Mouse (Mus musculus) hindbrain, postnatal 0 days (tissue): ENCODE results near the gene Timm8a1. TPM values are rescaled to one million over a fixed set of nuclear protein-coding genes. Genes with fewer than 3 reads are reported as not detected.

Experiments used
- ATAC-seq: fragments of 200-750 bp; cut with Nextera tagmentation; 2 replicates; pipeline ENCODE4 v1.8.0; 2017; ENCODE audit warnings: mild to moderate bottlenecking, moderate TSS enrichment, moderate library complexity
- DNase-seq: peaks from one replicate; pipeline ENCODE4 v3.0.0-alpha.2; 2015; ENCODE audit warnings: low spot score
- H3K27ac ChIP-seq: fragments of 300-500 bp; sonication (generic); 2 replicates; pipeline ENCODE4 v1.5.1; 2014; ENCODE audit warnings: mild to moderate bottlenecking
- H3K27me3 ChIP-seq: fragments of 300-500 bp; sonication (generic); 2 replicates; pipeline ENCODE4 v1.6.1; 2014; ENCODE audit warnings: low read length, mixed read lengths; ENCODE audit not compliant: insufficient read depth
- H3K36me3 ChIP-seq: fragments of 300-500 bp; sonication (generic); 2 replicates; pipeline ENCODE4 v1.6.1; 2014; ENCODE audit warnings: low read length, mixed read lengths; ENCODE audit not compliant: insufficient read depth
- H3K4me1 ChIP-seq: fragments of 300-500 bp; sonication (generic); 2 replicates; pipeline ENCODE4 v1.6.1; 2014; ENCODE audit warnings: antibody characterized with exemption, low read length, mixed read lengths; ENCODE audit not compliant: insufficient read depth
- H3K4me2 ChIP-seq: fragments of 300-500 bp; sonication (generic); 2 replicates; pipeline ENCODE4 v1.6.1; 2014; ENCODE audit warnings: low read depth, mild to moderate bottlenecking, low read length, moderate library complexity, mixed read lengths
- H3K4me3 ChIP-seq: fragments of 300-500 bp; sonication (generic); 2 replicates; pipeline ENCODE4 v1.5.1; 2014; ENCODE audit warnings: low read length
- H3K9ac ChIP-seq: fragments of 300-500 bp; sonication (generic); replicated peaks from 2 replicates; pipeline ENCODE4 v1.6.1; 2014; ENCODE audit warnings: mild to moderate bottlenecking, low read length, moderate library complexity, mixed read lengths
- H3K9me3 ChIP-seq: fragments of 300-500 bp; sonication (generic); 2 replicates; pipeline ENCODE4 v1.6.1; 2016; ENCODE audit warnings: low read length, mixed read lengths
- CTCF ChIP-seq: IDR thresholded peaks from 2 replicates; pipeline ENCODE4 v1.5.1; 2016; ENCODE audit warnings: antibody characterized with exemption, control low read depth, low read depth
- WGBS: fragments of 180-500 bp; shearing (Covaris S2); extraction: QIAGEN DNeasy Blood & Tissue Kit; methylation state at CpG from one replicate; pipeline ENCODE4 v1.1.7; 2014; 5-methylcytosine and 5-hydroxymethylcytosine counted together
- polyA plus RNA-seq: library from polyadenylated mRNA; unstranded; fragments of >200 nt; fragmentation: Nextera tagmentation; extraction: Ambion mirVana; gene quantifications from 2 replicates; pipeline ENCODE4 v1.2.1, GENCODE M21; 2015
- total RNA-seq: library from RNA; depleted of rRNA; stranded (reverse); fragments of >200 nt; gene quantifications from 2 replicates; pipeline ENCODE4 v1.2.3, GENCODE M21; 2014

Timm8a1 gene
- total and polyA plus RNA-seq, 2 experiments from 2014 or later = 7.6 to 47.0 TPM

DNA sequence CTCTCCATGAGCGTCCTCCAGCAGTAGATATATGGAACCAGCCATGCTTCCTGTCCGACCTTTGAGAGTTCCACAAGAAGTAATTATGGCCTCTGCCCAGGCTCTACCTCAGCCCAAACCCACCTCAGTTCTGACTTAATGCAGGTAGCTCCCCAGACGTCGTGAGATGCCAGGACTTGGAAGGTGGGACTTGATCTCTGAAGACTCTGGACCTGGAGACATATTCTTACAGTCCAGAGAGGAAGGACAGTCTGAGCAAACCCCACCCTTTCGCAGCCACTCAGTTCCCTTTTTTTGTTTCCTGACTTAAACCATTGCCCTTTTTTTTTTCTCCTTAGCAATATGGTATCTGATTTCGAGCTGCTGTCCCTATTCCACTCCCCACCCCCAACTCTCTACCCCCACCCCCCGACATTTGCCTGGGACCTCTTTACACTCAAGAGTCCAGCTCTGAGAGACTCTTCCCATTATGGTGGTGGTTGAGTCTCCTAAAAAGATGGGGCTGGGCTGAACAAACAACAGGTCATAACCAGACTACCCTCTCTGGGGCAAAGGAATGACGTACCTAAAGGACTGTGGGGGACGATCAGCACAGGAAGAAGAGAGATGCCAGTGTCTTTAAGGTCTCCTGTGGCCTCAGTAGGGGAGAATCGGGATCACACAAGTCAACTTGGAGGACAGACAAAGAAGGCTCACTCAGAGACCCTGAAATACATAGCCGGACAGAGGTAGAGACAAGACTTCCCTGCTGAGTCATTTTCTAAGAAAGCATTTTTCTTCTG lies 41.4 kb upstream of the Timm8a1 start, which contains the start of gene Btk:
Gene Btk, minus strand, starts transcription at position 683 of the 782 bp plus-strand sequence.
- H3K9ac ChIP-seq = no peak within 1 kb of the TSS
- H3K4me1 ChIP-seq = no peaks in the 10 kb centered on the region
- no peak for ATAC-seq
- 80% methylated on average over 11 of the region's 11 CpGs for WGBS
- no peaks in the 10 kb centered on the region for H3K36me3 ChIP-seq
- DNase-seq = no peak
- no peak for TF ChIP-seq CTCF
- no peaks in the 10 kb centered on the region for H3K9me3 ChIP-seq
- no peaks in the 10 kb centered on the region for H3K27me3 ChIP-seq
- H3K27ac ChIP-seq = no peak within 1 kb of the TSS
- H3K4me2 ChIP-seq = no peak within 1 kb of the TSS
- H3K4me3 ChIP-seq = no peak within 1 kb of the TSS

DNA sequence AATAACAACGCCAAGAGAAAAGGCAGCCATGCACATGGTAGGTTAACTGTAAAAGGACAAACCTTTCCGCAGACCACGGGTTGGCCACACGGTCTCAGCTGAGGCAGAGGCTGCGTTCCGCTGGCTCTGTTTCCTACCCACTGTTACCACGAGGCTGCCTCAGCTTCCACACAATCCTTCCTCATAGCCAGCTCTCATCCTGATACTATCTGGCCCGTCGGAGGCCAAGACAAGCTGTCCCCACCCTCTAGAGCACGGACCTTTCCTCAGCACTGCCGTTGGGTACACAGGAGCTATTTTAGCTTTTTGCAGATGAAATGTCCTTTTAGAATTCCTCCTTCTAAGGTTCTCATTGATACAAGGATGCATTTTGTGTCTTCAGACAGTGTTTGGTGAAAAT lies 40.6 kb upstream of the Timm8a1 start:
- Histone ChIP-seq H3K36me3 (no peaks in the 10 kb centered on the region), H3K27me3 (no peaks in the 10 kb centered on the region), H3K9me3 (no peaks in the 10 kb centered on the region), H3K4me2 (no peak overlapping the region), H3K4me1 (no peaks in the 10 kb centered on the region), H3K9ac (no peak overlapping the region), H3K4me3 (no peak overlapping the region), H3K27ac (no peak overlapping the region)
- no peak for TF ChIP-seq CTCF
- WGBS = 79% methylated on average over 11 of the region's 11 CpGs
- DNase-seq (no peak), ATAC-seq (no peak)

DNA sequence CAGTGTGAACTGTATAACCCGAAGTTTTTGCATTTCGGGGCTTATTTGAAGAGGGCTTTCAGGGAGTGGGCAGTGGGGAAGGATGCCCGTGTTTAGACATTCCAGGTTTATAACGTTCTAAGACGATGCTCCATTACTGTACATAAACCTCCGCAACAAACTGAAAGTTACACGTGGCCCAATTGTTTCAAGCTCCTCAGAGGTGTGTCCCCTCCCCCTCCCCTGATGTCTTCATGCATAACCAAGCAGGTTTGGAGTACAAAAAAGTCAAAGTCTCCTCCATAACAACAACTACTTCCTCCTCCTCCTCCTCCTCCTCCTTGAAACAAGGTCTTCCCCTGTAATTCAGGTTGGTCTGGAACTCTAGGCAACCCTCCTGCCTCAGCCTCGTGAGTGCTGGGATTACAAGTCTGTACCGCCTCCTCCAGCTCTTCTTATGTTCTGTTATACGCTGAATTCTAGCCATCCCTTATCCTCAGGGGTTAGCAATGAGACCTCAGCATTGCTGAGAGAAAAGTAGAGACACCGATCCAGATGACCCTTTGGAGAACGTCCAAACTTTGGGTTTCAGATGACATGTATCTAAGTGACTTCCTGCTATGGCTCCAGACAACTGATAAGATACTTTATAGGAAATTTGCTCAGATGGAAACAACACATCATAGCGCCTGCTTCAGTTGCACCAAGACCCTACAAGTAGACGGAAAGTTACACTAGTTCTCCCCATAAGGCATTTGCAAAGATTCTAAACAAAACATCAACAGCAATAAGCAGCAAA lies 39.1 kb upstream of the Timm8a1 start:
- no peaks in the 10 kb centered on the region for H3K36me3 ChIP-seq
- H3K4me1 ChIP-seq = no peaks in the 10 kb centered on the region
- 85% methylated on average over 14 of the region's 14 CpGs for WGBS
- no peak overlapping the region for H3K27ac ChIP-seq
- DNase-seq (no peak), ATAC-seq (no peak)
- H3K9ac ChIP-seq = no peak overlapping the region
- no peaks in the 10 kb centered on the region for H3K9me3 ChIP-seq
- no peak overlapping the region for H3K4me2 ChIP-seq
- H3K4me3 ChIP-seq = no peak overlapping the region
- TF ChIP-seq CTCF = no peak
- H3K27me3 ChIP-seq = no peaks in the 10 kb centered on the region

DNA sequence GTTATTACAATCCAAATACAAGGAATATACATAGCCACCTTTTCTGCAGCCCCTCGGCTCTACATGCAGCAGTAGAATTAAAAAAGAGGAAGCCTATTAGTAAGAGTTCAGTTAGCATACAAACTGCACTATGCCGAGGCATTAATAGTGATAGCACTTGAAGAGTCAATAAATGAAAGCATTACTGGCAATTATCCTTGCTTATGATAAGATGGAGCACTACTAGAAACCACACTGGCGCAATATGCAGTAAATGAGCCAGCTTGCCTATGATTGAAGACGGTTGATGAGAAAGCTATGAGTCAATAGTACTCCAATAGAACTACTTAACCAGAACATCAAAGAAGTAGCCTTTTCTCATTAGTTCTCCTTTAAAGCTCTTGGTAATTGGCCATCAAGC lies 36.2 kb upstream of the Timm8a1 start:
- ATAC-seq = no peak
- Histone ChIP-seq H3K4me2 (no peak overlapping the region), H3K9me3 (no peaks in the 10 kb centered on the region), H3K36me3 (no peaks in the 10 kb centered on the region), H3K4me3 (no peak overlapping the region), H3K27me3 (no peaks in the 10 kb centered on the region), H3K4me1 (no peaks in the 10 kb centered on the region), H3K27ac (no peak overlapping the region), H3K9ac (no peak overlapping the region)
- no peak for TF ChIP-seq CTCF
- DNase-seq = no peak
- 84% methylated on average over 4 of the region's 4 CpGs for WGBS

DNA sequence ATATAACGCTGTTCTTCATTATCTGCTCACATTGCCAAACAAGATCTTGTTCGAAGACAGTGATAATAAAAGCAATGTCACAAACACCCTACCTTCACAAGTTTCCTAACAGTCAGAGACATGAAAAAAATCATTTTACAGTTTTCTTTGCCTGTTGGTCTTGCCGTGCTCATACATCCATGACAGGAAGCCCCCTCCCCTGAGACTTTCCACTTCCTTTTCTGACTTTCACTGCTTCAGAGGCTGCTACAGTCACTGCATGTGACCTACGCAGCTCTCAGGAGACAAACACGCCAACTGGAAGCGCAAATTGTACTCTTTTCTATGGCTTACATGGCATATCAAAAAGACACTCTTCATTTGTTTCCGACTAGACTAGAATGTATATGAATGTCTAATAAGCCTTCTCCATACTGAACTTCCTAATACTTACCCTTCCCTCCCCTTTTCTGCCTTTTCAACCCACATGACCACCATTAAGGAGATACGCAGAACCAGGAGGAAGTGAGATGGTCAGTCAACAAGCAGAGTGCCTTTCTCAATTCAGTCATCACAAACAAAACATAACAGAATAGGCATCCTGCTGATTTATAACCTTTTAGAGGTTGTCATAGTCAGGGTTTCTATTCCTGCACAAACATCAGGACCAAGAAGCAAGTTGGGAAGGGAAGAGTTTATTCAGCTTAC lies 25.0 kb upstream of the Timm8a1 start:
- no peaks in the 10 kb centered on the region for H3K4me1 ChIP-seq
- no peak for TF ChIP-seq CTCF
- H3K4me3 ChIP-seq = no peak overlapping the region

DNA sequence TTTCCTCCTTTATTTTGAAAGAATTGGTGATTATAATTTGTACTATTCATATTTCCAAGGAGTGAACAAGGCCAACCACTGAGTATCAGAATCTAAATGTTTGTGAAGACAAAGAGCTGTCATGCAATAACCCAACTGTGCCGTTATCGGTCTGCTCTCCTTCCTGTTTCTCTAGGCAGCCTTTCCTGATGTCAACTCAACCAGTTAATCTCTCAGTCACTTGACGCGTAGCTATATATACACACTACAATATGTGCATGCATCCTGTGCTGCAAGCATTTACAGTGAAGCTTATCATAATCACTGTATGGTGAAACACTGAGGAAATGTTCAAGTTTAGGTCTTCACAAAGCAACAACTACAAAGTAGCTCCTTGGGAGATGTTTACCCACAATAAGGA lies 22.7 kb upstream of the Timm8a1 start:
- H3K4me1 ChIP-seq = no peaks in the 10 kb centered on the region
- no peak overlapping the region for H3K27ac ChIP-seq
- WGBS = 84% methylated on average over 4 of the region's 4 CpGs
- ATAC-seq = no peak
- no peaks in the 10 kb centered on the region for H3K36me3 ChIP-seq
- no peak overlapping the region for H3K9ac ChIP-seq
- H3K4me3 ChIP-seq = no peak overlapping the region
- no peak overlapping the region for H3K4me2 ChIP-seq
- no peaks in the 10 kb centered on the region for H3K9me3 ChIP-seq
- no peak for DNase-seq
- no peaks in the 10 kb centered on the region for H3K27me3 ChIP-seq
- no peak for TF ChIP-seq CTCF

More for the DNA sequence above, 25.0 kb upstream of the Timm8a1 start:
- 84% methylated on average over 8 of the region's 8 CpGs for WGBS
- Histone ChIP-seq H3K4me2 (no peak overlapping the region), H3K9ac (no peak overlapping the region), H3K27me3 (no peaks in the 10 kb centered on the region), H3K9me3 (no peaks in the 10 kb centered on the region), H3K27ac (no peak overlapping the region), H3K36me3 (no peaks in the 10 kb centered on the region)
- ATAC-seq = no peak
- DNase-seq = no peak
